Mouse (Mus musculus) CH12.LX (cell line): ENCODE measurements around the gene Gpr152. TPM values are rescaled to one million over a fixed set of nuclear protein-coding genes. Genes with fewer than 3 reads are reported as not detected.

Experiments used
- DNase-seq: peaks from one replicate; pipeline ENCODE4 v3.0.0-alpha.2; 2013; ENCODE audit errors: extremely low read depth
- H3K27ac ChIP-seq: 2 replicates; pipeline ENCODE4 v1.5.1; 2012; ENCODE audit warnings: low read depth, mild to moderate bottlenecking, control low read depth, moderate library complexity; ENCODE audit not compliant: insufficient read depth
- H3K27me3 ChIP-seq: replicated peaks from 2 replicates; pipeline ENCODE3; 2012; ENCODE audit warnings: inconsistent platforms
- H3K36me3 ChIP-seq, 2 experiments: replicated peaks in 1 of 2; 2 replicates each; pipeline versions ENCODE3 to v1.6.1; 2012; ENCODE audit warnings: inconsistent platforms in 1 of 2, low read length in 1 of 2, mild to moderate bottlenecking in 1 of 2, mixed read lengths in 1 of 2, moderate library complexity in 1 of 2; ENCODE audit not compliant: control insufficient read depth in 1 of 2, insufficient read depth in 1 of 2
- H3K4me1 ChIP-seq, 2 experiments: 2 replicates each; pipeline ENCODE4 v1.6.1; 2012; ENCODE audit warnings: inconsistent platforms in 1 of 2, moderate library complexity in 1 of 2; ENCODE audit not compliant: insufficient read depth in 2 of 2, control insufficient read depth in 1 of 2
- H3K4me2 ChIP-seq: 2 replicates; pipeline ENCODE4 v1.6.1; 2012; ENCODE audit warnings: low read depth, mild to moderate bottlenecking, control low read depth; ENCODE audit not compliant: poor library complexity, insufficient read depth, severe bottlenecking
- H3K4me3 ChIP-seq, 3 experiments: fragments of 150-350 bp in 1 of 3; sonication (generic) in 1 of 3; replicated peaks in 1 of 3; 2 replicates each; pipeline versions ENCODE3 to v1.5.1; 2011 to 2012; ENCODE audit warnings: low read depth in 2 of 3, low read length in 2 of 3, mild to moderate bottlenecking in 2 of 3, moderate library complexity in 2 of 3, control low read depth in 1 of 3, improper control_type of control experiment in 1 of 3, inconsistent platforms in 1 of 3, mixed read lengths in 1 of 3; ENCODE audit not compliant: poor library complexity in 1 of 3
- H3K79me2 ChIP-seq: replicated peaks from 2 replicates; pipeline ENCODE4 v1.6.1; 2012; ENCODE audit warnings: mild to moderate bottlenecking, moderate library complexity; ENCODE audit not compliant: control insufficient read depth, poor library complexity, insufficient read depth, severe bottlenecking; ENCODE audit errors: extremely low read depth
- H3K9ac ChIP-seq: 2 replicates; pipeline ENCODE4 v1.6.1; 2012; ENCODE audit warnings: low read depth, mild to moderate bottlenecking, control low read depth, moderate library complexity; ENCODE audit not compliant: insufficient read depth
- H3K9me3 ChIP-seq: replicated peaks from 2 replicates; pipeline ENCODE3; 2012; ENCODE audit warnings: low read length, inconsistent platforms, mixed read lengths
- BHLHE40 ChIP-seq: IDR thresholded peaks from 2 replicates; pipeline ENCODE4 v1.6.1; 2011; ENCODE audit warnings: mild to moderate bottlenecking, low read depth, low read length, improper control_type of control experiment
- CHD1 ChIP-seq: IDR thresholded peaks from 2 replicates; pipeline ENCODE4 v1.6.1; 2012; ENCODE audit warnings: low read depth, low read length, improper control_type of control experiment, inconsistent platforms
- CHD2 ChIP-seq: IDR thresholded peaks from 2 replicates; pipeline ENCODE4 v1.6.1; 2011; ENCODE audit warnings: low read length, improper control_type of control experiment
- CTCF ChIP-seq, 2 experiments: IDR thresholded peaks in 1 of 2; conservative IDR thresholded peaks in 1 of 2; 2 replicates each; pipeline ENCODE4 v1.5.1; 2011 to 2012; ENCODE audit warnings: low read depth in 2 of 2, low read length in 2 of 2, improper control_type of control experiment in 1 of 2, inconsistent platforms in 1 of 2, mild to moderate bottlenecking in 1 of 2, moderate library complexity in 1 of 2
- E2F4 ChIP-seq: IDR thresholded peaks from 2 replicates; pipeline ENCODE4 v1.6.1; 2011; ENCODE audit warnings: low read depth, low read length, improper control_type of control experiment; ENCODE audit not compliant: insufficient replicate concordance
- GABPA ChIP-seq: IDR thresholded peaks from 2 replicates; pipeline ENCODE4 v1.6.1; 2012; ENCODE audit warnings: low read depth, low read length, improper control_type of control experiment, inconsistent platforms; ENCODE audit not compliant: insufficient replicate concordance
- IRF4 ChIP-seq: IDR thresholded peaks from 2 replicates; pipeline ENCODE4 v1.6.1; 2014; ENCODE audit warnings: low read depth, mild to moderate bottlenecking, inconsistent platforms, low read length, improper control_type of control experiment
- JUN ChIP-seq: IDR thresholded peaks from 2 replicates; pipeline ENCODE4 v1.6.1; 2011; ENCODE audit warnings: low read depth, mild to moderate bottlenecking, low read length, improper control_type of control experiment, moderate library complexity; ENCODE audit not compliant: insufficient read depth
- MAX ChIP-seq: IDR thresholded peaks from 2 replicates; pipeline ENCODE4 v1.6.1; 2011; ENCODE audit warnings: low read length, improper control_type of control experiment
- MAZ ChIP-seq: IDR thresholded peaks from 2 replicates; pipeline ENCODE4 v1.6.1; 2012; ENCODE audit warnings: low read depth, mild to moderate bottlenecking, inconsistent platforms, low read length, improper control_type of control experiment, moderate library complexity
- NELFE ChIP-seq: IDR thresholded peaks from 2 replicates; pipeline ENCODE4 v1.6.1; 2011; ENCODE audit warnings: low read depth, low read length, improper control_type of control experiment
- NRF1 ChIP-seq: IDR thresholded peaks from 2 replicates; pipeline ENCODE4 v1.6.1; 2014; ENCODE audit warnings: low read depth, mild to moderate bottlenecking, inconsistent platforms, low read length, improper control_type of control experiment, moderate library complexity
- POLR2A ChIP-seq: IDR thresholded peaks from 2 replicates; pipeline ENCODE4 v1.6.1; 2011; ENCODE audit warnings: low read depth, mild to moderate bottlenecking, improper control_type of control experiment, low read length
- POLR2AphosphoS2 ChIP-seq: IDR thresholded peaks from 2 replicates; pipeline ENCODE4 v1.6.1; 2011; ENCODE audit warnings: low read depth, low read length, improper control_type of control experiment
- RAD21 ChIP-seq: IDR thresholded peaks from 2 replicates; pipeline ENCODE4 v1.6.1; 2011; ENCODE audit warnings: low read depth, mild to moderate bottlenecking, low read length, improper control_type of control experiment, moderate library complexity
- RCOR1 ChIP-seq: conservative IDR thresholded peaks from 2 replicates; pipeline ENCODE4 v1.6.1; 2012; ENCODE audit warnings: low read depth, mild to moderate bottlenecking, inconsistent platforms, low read length, improper control_type of control experiment
- SMC3 ChIP-seq: IDR thresholded peaks from 2 replicates; pipeline ENCODE4 v1.6.1; 2011; ENCODE audit warnings: low read depth, low read length, improper control_type of control experiment
- TCF12 ChIP-seq: IDR thresholded peaks from 2 replicates; pipeline ENCODE4 v1.6.1; 2014; ENCODE audit warnings: low read depth, mild to moderate bottlenecking, inconsistent platforms, low read length, improper control_type of control experiment
- UBTF ChIP-seq: IDR thresholded peaks from 2 replicates; pipeline ENCODE4 v1.6.1; 2012; ENCODE audit warnings: low read depth, mild to moderate bottlenecking, inconsistent platforms, low read length, improper control_type of control experiment, moderate library complexity
- USF1 ChIP-seq: IDR thresholded peaks from 2 replicates; pipeline ENCODE4 v1.6.1; 2014; ENCODE audit warnings: low read depth, mild to moderate bottlenecking, inconsistent platforms, low read length, improper control_type of control experiment
- USF2 ChIP-seq: conservative IDR thresholded peaks from 2 replicates; pipeline ENCODE4 v1.6.1; 2011; ENCODE audit warnings: low read depth, low read length, improper control_type of control experiment
- ZC3H11A ChIP-seq: IDR thresholded peaks from 2 replicates; pipeline ENCODE4 v1.6.1; 2012; ENCODE audit warnings: low read depth, mild to moderate bottlenecking, inconsistent platforms, low read length, improper control_type of control experiment
- ZMIZ1 ChIP-seq: IDR thresholded peaks from 2 replicates; pipeline ENCODE4 v1.6.1; 2012; ENCODE audit warnings: low read depth, mild to moderate bottlenecking, inconsistent platforms, low read length, improper control_type of control experiment
- ZNF384 ChIP-seq: IDR thresholded peaks from 2 replicates; pipeline ENCODE4 v1.6.1; 2012; ENCODE audit warnings: low read depth, low read length, improper control_type of control experiment, inconsistent platforms
- dilution Hi-C: fragments of 300-500 bp; cut with MboI; formaldehyde crosslinking; loops from 2 replicates; pipeline ENCODE4 v1.14.3; 2020; ENCODE audit warnings: low sequenced_read_pairs; ENCODE audit not compliant: extremely low pct_unique_long_range_greater_than_20kb, extremely low pct_ligation_motif_present
- in situ Hi-C: fragments of 300-500 bp; cut with MboI; formaldehyde crosslinking; loops from 3 replicates; pipeline ENCODE4 v1.14.3; 2019; ENCODE audit warnings: low sequenced_read_pairs, low pct_ligation_motif_present, low pct_unique_long_range_greater_than_20kb, mixed read lengths
- polyA plus RNA-seq: library from polyadenylated mRNA; unstranded; fragments of >175 nt; gene quantifications from 2 replicates; pipeline ENCODE4 v1.2.1, GENCODE M21; 2012; ENCODE audit warnings: low read depth; ENCODE audit not compliant: insufficient read length
- total RNA-seq, 2 experiments: library from RNA; depleted of rRNA; stranded (reverse); fragments of 300-350 nt in 1 of 2; fragments of >200 nt in 1 of 2; gene quantifications; 2 replicates each; pipeline ENCODE4 v1.2.3; 2012 to 2014

Gene Gpr152
- total and polyA plus RNA-seq, 3 experiments: 0.05 to 0.71 (median 0.17) TPM

GRCm38 (mm10) chr19:4131075-4131474, 8.5 kb upstream of the Gpr152 start:
- peaks cover 36 to 56% of the 10 kb centered on the region in 2 experiments for H3K36me3 ChIP-seq
- dilution Hi-C loops: no loop called here
- H3K4me1 ChIP-seq: peaks cover 19 to 78% of the 10 kb centered on the region in 2 experiments
- H3K27me3 ChIP-seq: no peaks in the 10 kb centered on the region
- H3K27ac ChIP-seq: no peak overlapping the region
- TF ChIP-seq NELFE (no peak), POLR2AphosphoS2 (no peak), ZC3H11A (no peak), BHLHE40 (no peak), RCOR1 (no peak), TCF12 (no peak), POLR2A (no peak), ZNF384 (no peak), MAZ (no peak), UBTF (no peak), SMC3 (no peak), CHD1 (no peak), USF1 (no peak), E2F4 (no peak), MAX (no peak), NRF1 (no peak), IRF4 (no peak), ZMIZ1 (no peak), USF2 (no peak), CHD2 (no peak)
- no peak for DNase-seq
- in situ Hi-C loops: no loop called here
- no peak overlapping the region for H3K4me3 ChIP-seq
- H3K9me3 ChIP-seq: no peaks in the 10 kb centered on the region
- H3K4me2 ChIP-seq: no peak overlapping the region
- no peak overlapping the region for H3K9ac ChIP-seq
- peaks cover 26% of the 10 kb centered on the region for H3K79me2 ChIP-seq

- H3K9me3 ChIP-seq: no peaks in the 10 kb centered on the region
- no peak for TF ChIP-seq JUN
- TF ChIP-seq CTCF (conservative IDR thresholded peaks at IDR 0.05 in 1 of 2, IDR thresholded peaks at IDR 0.05 in 1 of 2; ENCODE audit: low read depth in 2 of 2, low read length in 2 of 2): peak in 1 of 2 experiments; percentile 61; a peak in 2 of 4 replicates
- TF ChIP-seq POLR2A: no peak
- TF ChIP-seq RAD21: peak; percentile 44
- TF ChIP-seq GABPA: no peak
- peak; percentile 44 for TF ChIP-seq SMC3
- H3K27me3 ChIP-seq: no peaks in the 10 kb centered on the region
- peaks cover 23 to 82% of the 10 kb centered on the region in 2 experiments for H3K4me1 ChIP-seq
- no peak overlapping the region for H3K4me3 ChIP-seq
- H3K4me2 ChIP-seq: no peak overlapping the region
- in situ Hi-C loops (no loop called here), dilution Hi-C loops (no loop called here)
- H3K79me2 ChIP-seq: peaks cover 19% of the 10 kb centered on the region
- peaks cover 36 to 59% of the 10 kb centered on the region in 2 experiments for H3K36me3 ChIP-seq
- no peak for DNase-seq
- H3K27ac ChIP-seq: 0 out of 2 replicates have a peak overlapping the region, but pooled peaks have one; percentile 16
- H3K9ac ChIP-seq: no peak overlapping the region
Observed at GRCm38 (mm10) chr19:4131768-4132167, 7.8 kb upstream of the Gpr152 start.
